Mouse (Mus musculus): ENCODE results near the gene Nudc. TPM values are rescaled to one million over a fixed set of nuclear protein-coding genes. Genes with fewer than 3 reads are reported as not detected.

Nudc gene
- 256 and 259 TPM in 2 replicates for polyA plus RNA-seq (2015; fragmentation: Nextera tagmentation; extraction: Ambion mirVana)

GRCm38 (mm10) chr4:133545272-133546231 lies at the start of gene Nudc:
Gene Nudc, minus strand, starts transcription at chr4:133545996.
- peaks cover 15% of the 10 kb centered on the region for H3K4me1 ChIP-seq (replicated peaks; ENCODE audit: control insufficient read depth, insufficient read depth, low read length)
- WGBS: under 1% methylated on average over 67 of the region's 77 CpGs

GRCm38 (mm10) chr4:133595538-133595937 lies 49.7 kb upstream of the Nudc start:
- Histone ChIP-seq H3K36me3 (ENCODE audit: control insufficient read depth, insufficient read depth) (peaks cover 2% of the 10 kb centered on the region), H3K27me3 (replicated peaks; ENCODE audit: control insufficient read depth, insufficient read depth, low read length) (peaks cover 29% of the 10 kb centered on the region), H3K4me2 (ENCODE audit: low read length) (no peak overlapping the region), H3K9me3 (ENCODE audit: control insufficient read depth, low read length) (no peaks in the 10 kb centered on the region), H3K9ac (replicated peaks; ENCODE audit: low read depth, low read length) (no peak overlapping the region), H3K27ac (ENCODE audit: low read length) (no peak overlapping the region), H3K4me3 (replicated peaks; ENCODE audit: low read length) (no peak overlapping the region), H3K4me1 (replicated peaks; ENCODE audit: control insufficient read depth, insufficient read depth, low read length) (peaks cover 10% of the 10 kb centered on the region)
- ATAC-seq: no peak
- 78% methylated on average over 7 of the region's 7 CpGs for WGBS

More at GRCm38 (mm10) chr4:133545272-133546231, at the start of gene Nudc:
- H3K9me3 ChIP-seq (ENCODE audit: control insufficient read depth, low read length): no peaks in the 10 kb centered on the region
- H3K4me2 ChIP-seq (ENCODE audit: low read length): peak within 1 kb of the TSS; percentile 77
- H3K36me3 ChIP-seq (ENCODE audit: control insufficient read depth, insufficient read depth): peaks cover 4% of the 10 kb centered on the region; the same call in 1 of the 2 replicates
- ATAC-seq: peak; percentile 100
- H3K27me3 ChIP-seq (replicated peaks; ENCODE audit: control insufficient read depth, insufficient read depth, low read length): no peaks in the 10 kb centered on the region
- H3K4me3 ChIP-seq (replicated peaks; ENCODE audit: low read length): peak within 1 kb of the TSS; percentile 68
- H3K9ac ChIP-seq (replicated peaks; ENCODE audit: low read depth, low read length): peak within 1 kb of the TSS; percentile 84
- peak within 1 kb of the TSS; percentile 58 for H3K27ac ChIP-seq (ENCODE audit: low read length)

GRCm38 (mm10) chr4:133592570-133592969 lies 46.8 kb upstream of the Nudc start:
- no peaks in the 10 kb centered on the region for H3K9me3 ChIP-seq (ENCODE audit: control insufficient read depth, low read length)
- H3K9ac ChIP-seq (replicated peaks; ENCODE audit: low read depth, low read length): no peak overlapping the region
- no peak for ATAC-seq
- H3K36me3 ChIP-seq (ENCODE audit: control insufficient read depth, insufficient read depth): peaks cover 17% of the 10 kb centered on the region
- no peaks in the 10 kb centered on the region; the same call in 1 of the 2 replicates for H3K27me3 ChIP-seq (replicated peaks; ENCODE audit: control insufficient read depth, insufficient read depth, low read length)
- no peak overlapping the region for H3K4me3 ChIP-seq (replicated peaks; ENCODE audit: low read length)
- no peak overlapping the region for H3K27ac ChIP-seq (ENCODE audit: low read length)
- WGBS: 30% methylated on average over 7 of the region's 7 CpGs
- H3K4me1 ChIP-seq (replicated peaks; ENCODE audit: control insufficient read depth, insufficient read depth, low read length): no peaks in the 10 kb centered on the region
- H3K4me2 ChIP-seq (ENCODE audit: low read length): no peak overlapping the region

GRCm38 (mm10) chr4:133584059-133584951 lies 38.5 kb upstream of the Nudc start, which contains the start of gene Gpn2:
Gene Gpn2, plus strand, starts transcription at chr4:133584362.
- peak within 1 kb of the TSS; percentile 100 for H3K4me2 ChIP-seq (ENCODE audit: low read length)
- H3K9ac ChIP-seq (replicated peaks; ENCODE audit: low read depth, low read length): peak within 1 kb of the TSS; percentile 88
- H3K9me3 ChIP-seq (ENCODE audit: control insufficient read depth, low read length): no peaks in the 10 kb centered on the region
- H3K27me3 ChIP-seq (replicated peaks; ENCODE audit: control insufficient read depth, insufficient read depth, low read length): no peaks in the 10 kb centered on the region
- WGBS: 2% methylated on average over 65 of the region's 65 CpGs
- H3K36me3 ChIP-seq (ENCODE audit: control insufficient read depth, insufficient read depth): peaks cover 14% of the 10 kb centered on the region
- H3K27ac ChIP-seq (ENCODE audit: low read length): peak within 1 kb of the TSS; percentile 72
- peaks cover 11% of the 10 kb centered on the region for H3K4me1 ChIP-seq (replicated peaks; ENCODE audit: control insufficient read depth, insufficient read depth, low read length)
- peak within 1 kb of the TSS; percentile 73 for H3K4me3 ChIP-seq (replicated peaks; ENCODE audit: low read length)
- ATAC-seq: peak; percentile 96

GRCm38 (mm10) chr4:133583690-133584058 lies 37.9 kb upstream of the Nudc start:
- Histone ChIP-seq H3K27me3 (replicated peaks; ENCODE audit: control insufficient read depth, insufficient read depth, low read length) (no peaks in the 10 kb centered on the region), H3K9me3 (ENCODE audit: control insufficient read depth, low read length) (no peaks in the 10 kb centered on the region), H3K4me3 (replicated peaks; ENCODE audit: low read length) (peak overlapping the region; percentile 73), H3K4me2 (ENCODE audit: low read length) (peak overlapping the region; percentile 100), H3K9ac (replicated peaks; ENCODE audit: low read depth, low read length) (peak overlapping the region; percentile 88), H3K36me3 (ENCODE audit: control insufficient read depth, insufficient read depth) (peaks cover 7% of the 10 kb centered on the region), H3K27ac (ENCODE audit: low read length) (peak overlapping the region; percentile 72), H3K4me1 (replicated peaks; ENCODE audit: control insufficient read depth, insufficient read depth, low read length) (peaks cover 11% of the 10 kb centered on the region)
- peak; percentile 48 for ATAC-seq
- WGBS: 68% methylated on average over 6 of the region's 6 CpGs

- Histone ChIP-seq H3K4me3 (replicated peaks; ENCODE audit: low read length) (no peak overlapping the region), H3K4me2 (ENCODE audit: low read length) (no peak overlapping the region), H3K9ac (replicated peaks; ENCODE audit: low read depth, low read length) (no peak overlapping the region), H3K9me3 (ENCODE audit: control insufficient read depth, low read length) (no peaks in the 10 kb centered on the region), H3K27me3 (replicated peaks; ENCODE audit: control insufficient read depth, insufficient read depth, low read length) (no peaks in the 10 kb centered on the region), H3K27ac (ENCODE audit: low read length) (no peak overlapping the region), H3K4me1 (replicated peaks; ENCODE audit: control insufficient read depth, insufficient read depth, low read length) (peaks cover 10% of the 10 kb centered on the region), H3K36me3 (ENCODE audit: control insufficient read depth, insufficient read depth) (no peaks in the 10 kb centered on the region; the same call in 1 of the 2 replicates)
- WGBS: 72% methylated on average over 12 of the region's 12 CpGs
- ATAC-seq: no peak
These were observed 32.2 kb upstream of the Nudc start for GRCm38 (mm10) chr4:133577983-133578382.

GRCm38 (mm10) chr4:133574843-133575202 lies 29.0 kb upstream of the Nudc start:
- Histone ChIP-seq H3K27me3 (replicated peaks; ENCODE audit: control insufficient read depth, insufficient read depth, low read length) (no peaks in the 10 kb centered on the region), H3K4me1 (replicated peaks; ENCODE audit: control insufficient read depth, insufficient read depth, low read length) (peaks cover 10% of the 10 kb centered on the region), H3K4me2 (ENCODE audit: low read length) (peak overlapping the region; percentile 91), H3K9me3 (ENCODE audit: control insufficient read depth, low read length) (no peaks in the 10 kb centered on the region), H3K9ac (replicated peaks; ENCODE audit: low read depth, low read length) (peak overlapping the region; percentile 80), H3K27ac (ENCODE audit: low read length) (peak overlapping the region; percentile 27; the same call in 1 of the 2 replicates), H3K36me3 (ENCODE audit: control insufficient read depth, insufficient read depth) (no peaks in the 10 kb centered on the region), H3K4me3 (replicated peaks; ENCODE audit: low read length) (peak overlapping the region; percentile 60)
- peak; percentile 62 for ATAC-seq
- WGBS: under 1% methylated on average over 37 of the region's 41 CpGs

GRCm38 (mm10) chr4:133574070-133574842 lies 28.5 kb upstream of the Nudc start, which contains the start of gene Gpatch3:
Gene Gpatch3, plus strand, starts transcription at chr4:133574745.
- Histone ChIP-seq H3K9ac (replicated peaks; ENCODE audit: low read depth, low read length) (peak within 1 kb of the TSS; percentile 80), H3K4me2 (ENCODE audit: low read length) (peak within 1 kb of the TSS; percentile 91), H3K36me3 (ENCODE audit: control insufficient read depth, insufficient read depth) (no peaks in the 10 kb centered on the region), H3K9me3 (ENCODE audit: control insufficient read depth, low read length) (no peaks in the 10 kb centered on the region), H3K27me3 (replicated peaks; ENCODE audit: control insufficient read depth, insufficient read depth, low read length) (no peaks in the 10 kb centered on the region), H3K27ac (ENCODE audit: low read length) (peak within 1 kb of the TSS; percentile 83), H3K4me1 (replicated peaks; ENCODE audit: control insufficient read depth, insufficient read depth, low read length) (peaks cover 10% of the 10 kb centered on the region), H3K4me3 (replicated peaks; ENCODE audit: low read length) (peak within 1 kb of the TSS; percentile 60)
- WGBS: 5% methylated on average over 44 of the region's 44 CpGs
- peak; percentile 93 for ATAC-seq

Measured in forebrain, embryonic 16.5 days (tissue).